Mouse (Mus musculus): Measurements from ENCODE around the gene Ehhadh. TPM values are rescaled to one million over a fixed set of nuclear protein-coding genes. Genes with fewer than 3 reads are reported as not detected.
A peak's percentile ranks its signal among the peaks of the same experiment; 100 is the strongest.

Gene Ehhadh
- polyA plus RNA-seq, 1 experiment from 2014 or later: 2.4 TPM

DNA sequence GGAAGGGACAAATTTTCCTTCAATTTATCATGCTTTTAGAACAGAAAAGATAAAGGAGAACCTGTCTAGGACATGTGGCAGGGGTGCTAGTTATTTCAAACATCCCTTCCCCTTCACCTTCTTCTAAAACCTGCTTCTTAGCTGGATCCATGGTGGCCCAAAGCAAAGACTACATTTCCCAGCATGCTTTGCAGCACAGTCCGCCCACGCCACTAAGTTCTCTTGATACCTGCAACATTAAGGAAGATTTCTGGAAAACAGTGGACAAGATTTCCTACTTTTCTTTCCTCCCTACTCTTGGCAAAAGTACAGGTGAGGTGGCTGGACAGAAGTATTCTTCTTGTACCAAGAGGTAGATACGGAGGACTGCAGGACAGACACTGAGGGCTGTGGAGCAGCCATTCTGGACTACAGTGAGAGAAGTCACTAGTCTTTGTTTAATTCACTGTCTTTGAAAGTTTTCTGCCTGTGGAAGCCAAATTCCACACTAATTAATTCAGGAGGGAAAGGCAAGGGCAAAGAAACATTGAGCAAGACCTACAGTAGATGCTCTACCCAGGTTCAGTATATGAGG, 9.2 kb downstream of the Ehhadh start:
- H3K27me3 ChIP-seq: no peaks in the 10 kb centered on the region
- H3K4me3 ChIP-seq: peak overlapping the region; percentile 25
- H3K36me3 ChIP-seq: no peaks in the 10 kb centered on the region
- H3K9ac ChIP-seq: no peak overlapping the region
- no peaks in the 10 kb centered on the region for H3K9me3 ChIP-seq
- H3K4me2 ChIP-seq: peak overlapping the region; percentile 3; the same call in 1 of the 2 replicates
- no peak overlapping the region for H3K27ac ChIP-seq
- no peak for ATAC-seq (ENCODE audit: borderline replicate concordance, extremely low read depth, low FRiP score, low TSS enrichment)
- H3K4me1 ChIP-seq: no peaks in the 10 kb centered on the region
- WGBS: 40% methylated on average over 3 of the region's 3 CpGs

DNA sequence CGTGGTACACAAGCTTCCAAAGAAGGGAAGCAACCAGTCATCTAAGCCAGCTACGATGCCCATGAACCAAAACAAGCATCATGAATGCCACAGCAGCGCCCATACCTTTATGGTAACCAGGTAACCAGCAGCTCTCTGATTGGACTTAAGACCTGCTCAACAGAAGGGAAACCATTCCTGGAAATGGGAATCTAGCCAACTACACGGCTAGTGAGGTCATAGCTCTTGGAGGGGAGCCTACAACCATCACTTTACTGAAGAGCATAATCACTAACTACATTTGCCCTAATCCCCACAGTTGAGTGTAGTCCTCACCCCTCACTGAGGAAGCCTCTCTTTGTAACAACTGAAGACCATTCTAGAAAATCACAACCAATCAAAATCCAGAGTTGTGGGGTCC, 12.9 kb downstream of the Ehhadh start:
- H3K36me3 ChIP-seq: no peaks in the 10 kb centered on the region
- no peak for ATAC-seq (ENCODE audit: borderline replicate concordance, extremely low read depth, low FRiP score, low TSS enrichment)
- H3K27me3 ChIP-seq: no peaks in the 10 kb centered on the region
- H3K27ac ChIP-seq: no peak overlapping the region
- no peak overlapping the region for H3K9ac ChIP-seq
- H3K9me3 ChIP-seq: no peaks in the 10 kb centered on the region
- no peak overlapping the region for H3K4me2 ChIP-seq
- H3K4me1 ChIP-seq: no peaks in the 10 kb centered on the region
- WGBS: 85% methylated on average over 4 of the region's 4 CpGs
- H3K4me3 ChIP-seq: no peak overlapping the region

DNA sequence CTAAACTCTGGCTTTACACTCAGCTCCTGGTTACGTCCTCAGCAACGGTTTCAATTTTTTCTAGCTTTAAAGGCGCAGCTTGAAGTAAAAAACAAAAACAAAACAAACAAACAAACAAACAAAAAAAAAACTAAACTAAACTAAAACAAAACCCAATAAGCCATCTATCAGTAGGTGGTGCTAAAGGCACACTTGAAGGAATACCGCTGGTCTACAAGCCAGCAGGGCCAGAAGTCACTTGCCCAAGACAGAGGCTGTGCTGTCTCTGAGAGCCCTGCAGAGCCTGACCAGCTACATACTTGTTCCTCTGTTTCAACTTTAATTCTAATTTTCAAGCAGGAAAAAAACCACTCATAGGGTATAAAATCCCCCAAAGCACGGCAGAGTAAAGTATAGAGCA, 17.9 kb downstream of the Ehhadh start:
- Histone ChIP-seq H3K4me1 (no peaks in the 10 kb centered on the region), H3K9ac (no peak overlapping the region), H3K4me3 (no peak overlapping the region), H3K36me3 (no peaks in the 10 kb centered on the region), H3K4me2 (no peak overlapping the region), H3K9me3 (no peaks in the 10 kb centered on the region), H3K27ac (no peak overlapping the region), H3K27me3 (no peaks in the 10 kb centered on the region)
- 77% methylated on average over 5 of the region's 5 CpGs for WGBS
- no peak for ATAC-seq (ENCODE audit: borderline replicate concordance, extremely low read depth, low FRiP score, low TSS enrichment)

DNA sequence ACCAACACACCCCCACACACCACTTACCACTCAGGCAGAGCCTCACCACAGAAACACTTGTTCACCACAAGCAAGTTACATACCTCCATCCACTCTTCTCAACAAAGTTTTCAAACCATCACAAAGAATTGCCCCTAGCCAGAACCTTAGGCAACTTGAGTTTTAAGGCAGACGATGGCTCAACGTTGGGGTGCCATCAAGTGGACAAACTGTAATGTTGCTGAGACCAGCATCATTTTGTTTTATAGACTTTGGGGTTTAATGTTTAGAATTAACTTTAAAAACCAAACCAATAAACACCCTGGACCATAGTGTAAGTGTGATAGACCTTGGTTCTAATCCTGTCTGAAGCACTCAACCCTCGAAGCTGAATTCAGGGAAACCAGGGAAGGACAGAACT, 19.4 kb downstream of the Ehhadh start:
- no peak for ATAC-seq (ENCODE audit: borderline replicate concordance, extremely low read depth, low FRiP score, low TSS enrichment)
- Histone ChIP-seq H3K27ac (no peak overlapping the region), H3K27me3 (no peaks in the 10 kb centered on the region), H3K9ac (no peak overlapping the region), H3K4me2 (no peak overlapping the region), H3K9me3 (no peaks in the 10 kb centered on the region), H3K36me3 (no peaks in the 10 kb centered on the region), H3K4me3 (no peak overlapping the region), H3K4me1 (no peaks in the 10 kb centered on the region)
- WGBS: 76% methylated on average over 3 of the region's 3 CpGs

DNA sequence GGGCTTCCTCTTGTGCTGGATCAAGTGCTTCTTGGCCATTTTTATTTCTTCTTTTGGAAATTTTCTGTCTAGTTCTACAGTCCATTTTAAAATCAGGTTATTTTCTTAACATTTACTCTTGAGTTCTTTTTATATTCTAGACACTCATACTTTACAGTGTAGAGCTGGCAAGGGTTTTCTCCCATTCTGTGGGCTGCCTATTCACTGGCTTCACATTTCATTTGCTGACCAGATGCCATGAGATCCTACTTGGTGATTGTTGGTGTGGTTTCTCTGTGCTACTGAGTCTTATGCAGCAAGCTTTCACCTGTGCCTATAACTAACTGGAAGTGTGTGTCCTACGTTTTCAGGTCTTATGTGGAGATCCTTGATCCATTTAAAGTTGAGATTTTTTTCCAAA, 29.2 kb downstream of the Ehhadh start:
- 77% methylated on average over 1 of the region's 1 CpGs for WGBS
- no peaks in the 10 kb centered on the region for H3K36me3 ChIP-seq
- H3K27me3 ChIP-seq: no peaks in the 10 kb centered on the region
- no peak overlapping the region for H3K27ac ChIP-seq
- H3K4me3 ChIP-seq: no peak overlapping the region
- H3K4me2 ChIP-seq: no peak overlapping the region
- ATAC-seq (ENCODE audit: borderline replicate concordance, extremely low read depth, low FRiP score, low TSS enrichment): no peak
- no peak overlapping the region for H3K9ac ChIP-seq
- no peaks in the 10 kb centered on the region for H3K9me3 ChIP-seq
- H3K4me1 ChIP-seq: no peaks in the 10 kb centered on the region

DNA sequence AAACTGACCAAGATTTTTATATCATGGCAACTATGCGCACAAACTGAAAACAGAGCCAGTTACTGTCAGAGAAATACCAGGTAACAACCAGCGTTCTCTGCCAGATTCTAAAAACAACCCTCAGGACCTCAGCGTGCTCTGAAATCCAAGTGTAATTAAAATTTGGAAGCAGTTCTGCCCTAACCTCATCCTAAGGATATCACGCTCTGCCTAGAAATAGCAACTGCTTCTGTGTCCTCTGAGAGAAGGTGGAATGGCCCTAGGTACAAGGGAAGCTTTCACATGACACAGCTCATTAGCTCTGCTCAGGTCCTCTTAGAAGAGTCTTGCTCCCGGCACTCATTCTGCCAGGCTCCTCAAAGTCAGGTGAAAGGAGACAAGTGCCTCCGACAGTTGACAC, 44.2 kb downstream of the Ehhadh start:
- no peak for ATAC-seq (ENCODE audit: borderline replicate concordance, extremely low read depth, low FRiP score, low TSS enrichment)
- Histone ChIP-seq H3K27me3 (no peaks in the 10 kb centered on the region), H3K9ac (no peak overlapping the region), H3K4me1 (no peaks in the 10 kb centered on the region), H3K36me3 (no peaks in the 10 kb centered on the region), H3K4me3 (no peak overlapping the region), H3K9me3 (no peaks in the 10 kb centered on the region), H3K4me2 (no peak overlapping the region), H3K27ac (no peak overlapping the region)
- 89% methylated on average over 6 of the region's 6 CpGs for WGBS

DNA sequence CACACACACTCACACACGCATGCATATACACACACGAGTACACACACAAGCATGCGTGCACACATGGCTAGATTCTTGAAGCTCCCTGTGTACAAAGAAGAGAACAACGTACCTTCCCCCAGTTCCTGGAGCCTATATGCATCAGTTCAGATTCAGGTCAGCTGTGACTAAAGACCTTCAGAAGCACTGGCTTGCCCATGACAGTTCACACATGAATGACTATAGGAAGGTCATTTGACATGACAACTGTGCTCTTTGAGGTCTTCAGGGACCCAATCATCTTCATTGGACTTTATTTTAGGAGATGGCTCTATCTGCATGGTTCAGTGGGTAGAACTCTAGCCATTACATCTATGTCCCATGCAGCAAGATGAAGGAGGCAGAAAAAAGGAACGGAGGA, 44.7 kb downstream of the Ehhadh start:
- Histone ChIP-seq H3K4me3 (no peak overlapping the region), H3K4me1 (no peaks in the 10 kb centered on the region), H3K36me3 (no peaks in the 10 kb centered on the region), H3K9me3 (no peaks in the 10 kb centered on the region), H3K27ac (no peak overlapping the region), H3K9ac (no peak overlapping the region), H3K4me2 (no peak overlapping the region), H3K27me3 (no peaks in the 10 kb centered on the region)
- ATAC-seq (ENCODE audit: borderline replicate concordance, extremely low read depth, low FRiP score, low TSS enrichment): no peak
- 87% methylated on average over 5 of the region's 5 CpGs for WGBS

DNA sequence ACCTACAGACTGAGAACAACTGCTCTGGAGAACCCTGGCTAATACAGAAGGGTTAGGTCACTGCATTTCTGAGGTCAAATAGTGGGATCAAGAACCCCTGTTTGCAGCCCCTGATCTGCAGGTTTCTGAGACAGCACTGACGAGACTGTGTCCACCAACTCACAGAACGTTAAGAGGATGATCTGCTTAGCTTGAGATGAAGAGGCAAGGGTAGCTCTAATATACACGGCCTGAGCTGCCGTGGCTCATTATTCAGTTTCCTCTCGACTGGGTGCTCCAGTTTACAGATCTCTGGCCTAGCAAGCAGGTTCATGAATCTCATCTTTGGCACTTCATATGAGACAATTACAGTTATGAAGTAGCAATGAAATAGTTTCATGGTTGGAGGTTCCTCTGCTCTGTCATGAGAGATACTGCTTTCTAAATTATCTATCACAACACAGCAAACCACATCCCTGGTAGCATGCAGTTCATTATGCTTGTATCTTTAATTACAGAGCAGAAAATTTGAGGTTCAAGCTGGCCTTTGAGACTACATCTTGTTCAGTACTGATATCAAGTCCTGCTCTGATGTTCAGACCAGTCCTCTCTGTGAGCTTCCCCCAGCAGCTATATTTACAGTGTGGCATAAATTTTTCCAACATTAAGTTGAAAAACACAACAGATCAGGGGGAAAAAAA, 45.3 kb downstream of the Ehhadh start:
- Histone ChIP-seq H3K9me3 (no peaks in the 10 kb centered on the region), H3K4me3 (no peak overlapping the region), H3K9ac (no peak overlapping the region), H3K27me3 (no peaks in the 10 kb centered on the region), H3K36me3 (no peaks in the 10 kb centered on the region), H3K27ac (no peak overlapping the region), H3K4me2 (no peak overlapping the region), H3K4me1 (no peaks in the 10 kb centered on the region)
- ATAC-seq (ENCODE audit: borderline replicate concordance, extremely low read depth, low FRiP score, low TSS enrichment): no peak
- 70% methylated on average over 5 of the region's 5 CpGs for WGBS

DNA sequence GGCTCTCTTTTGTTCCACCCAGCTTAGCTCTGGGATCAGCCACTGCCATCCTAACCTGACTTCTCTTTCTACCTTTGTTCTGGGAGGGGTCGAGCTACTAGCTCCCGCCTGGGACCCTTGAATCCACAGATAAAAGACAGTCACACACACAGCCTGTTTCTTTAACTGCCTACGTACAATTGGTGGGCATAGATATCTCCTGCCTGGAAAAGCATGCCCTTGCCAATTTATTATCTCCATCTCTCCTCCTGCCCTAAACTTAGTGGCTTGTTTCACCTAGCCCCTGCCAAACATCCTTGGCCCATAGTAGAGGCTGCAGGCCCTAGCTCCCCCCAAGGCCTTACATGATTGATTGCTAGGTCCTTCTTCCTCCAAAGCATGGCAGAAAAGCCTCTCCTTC, 46.1 kb downstream of the Ehhadh start:
- WGBS: 70% methylated on average over 3 of the region's 3 CpGs

DNA sequence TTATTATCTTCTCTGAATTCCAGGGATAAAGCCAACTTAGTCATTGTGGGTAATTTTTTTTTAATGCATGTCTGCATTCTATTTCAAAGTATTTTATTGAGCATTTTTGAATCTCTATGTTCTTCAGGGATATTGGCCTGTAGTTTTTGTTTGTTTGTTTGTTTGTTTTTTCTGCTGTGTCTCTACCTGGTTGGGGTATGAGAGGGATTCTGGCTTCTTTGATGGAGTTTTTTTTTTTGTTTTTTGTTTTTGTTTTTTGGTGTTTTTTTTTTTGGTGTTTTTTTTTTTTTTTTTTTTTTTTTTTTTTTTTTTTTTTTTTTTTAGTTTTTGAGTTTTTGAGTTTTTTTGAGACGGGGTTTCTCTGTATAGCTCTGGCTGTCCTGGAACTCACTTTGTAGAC, 52.0 kb downstream of the Ehhadh start:
- Histone ChIP-seq H3K36me3 (no peaks in the 10 kb centered on the region), H3K4me3 (no peak overlapping the region), H3K27ac (no peak overlapping the region), H3K4me1 (no peaks in the 10 kb centered on the region), H3K4me2 (no peak overlapping the region), H3K27me3 (no peaks in the 10 kb centered on the region), H3K9me3 (no peaks in the 10 kb centered on the region), H3K9ac (no peak overlapping the region)
- no peak for ATAC-seq (ENCODE audit: borderline replicate concordance, extremely low read depth, low FRiP score, low TSS enrichment)
- 75% methylated on average over 1 of the region's 1 CpGs for WGBS

More for the DNA sequence above, 46.1 kb downstream of the Ehhadh start:
- Histone ChIP-seq H3K27me3 (no peaks in the 10 kb centered on the region), H3K27ac (no peak overlapping the region), H3K36me3 (no peaks in the 10 kb centered on the region), H3K4me2 (no peak overlapping the region), H3K9me3 (no peaks in the 10 kb centered on the region), H3K4me3 (no peak overlapping the region), H3K4me1 (no peaks in the 10 kb centered on the region), H3K9ac (no peak overlapping the region)
- ATAC-seq (ENCODE audit: borderline replicate concordance, extremely low read depth, low FRiP score, low TSS enrichment): no peak

DNA sequence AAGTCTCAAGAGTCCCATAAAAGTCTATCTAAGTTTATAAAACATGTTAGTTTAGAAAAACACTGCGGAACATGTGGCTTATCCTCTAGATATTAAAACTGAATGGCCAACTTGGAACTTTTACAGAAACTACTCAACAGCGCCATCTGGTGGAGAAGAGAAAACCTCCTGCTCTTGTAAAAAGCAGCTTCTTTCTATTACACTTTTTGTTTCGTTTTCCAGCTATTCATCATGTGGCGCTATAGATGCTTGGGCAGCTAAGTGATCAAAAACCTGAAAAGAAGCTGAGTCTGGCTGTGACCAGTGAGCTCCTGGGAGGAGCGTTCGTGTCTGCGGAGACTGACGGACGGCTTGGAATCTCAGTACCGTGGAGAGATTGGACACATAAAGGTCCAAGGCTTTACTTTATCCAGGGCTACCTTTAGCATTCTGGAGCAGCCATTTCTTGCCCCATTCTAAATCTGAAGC, 59.7 kb downstream of the Ehhadh start:
- no peak for ATAC-seq (ENCODE audit: borderline replicate concordance, extremely low read depth, low FRiP score, low TSS enrichment)
- Histone ChIP-seq H3K4me1 (no peaks in the 10 kb centered on the region; the same call in 1 of the 2 replicates), H3K9ac (no peak overlapping the region), H3K4me3 (peak overlapping the region; percentile 36), H3K36me3 (no peaks in the 10 kb centered on the region), H3K27ac (no peak overlapping the region), H3K9me3 (no peaks in the 10 kb centered on the region), H3K4me2 (peak overlapping the region; percentile 46), H3K27me3 (no peaks in the 10 kb centered on the region)
- WGBS: 38% methylated on average over 10 of the region's 10 CpGs

DNA sequence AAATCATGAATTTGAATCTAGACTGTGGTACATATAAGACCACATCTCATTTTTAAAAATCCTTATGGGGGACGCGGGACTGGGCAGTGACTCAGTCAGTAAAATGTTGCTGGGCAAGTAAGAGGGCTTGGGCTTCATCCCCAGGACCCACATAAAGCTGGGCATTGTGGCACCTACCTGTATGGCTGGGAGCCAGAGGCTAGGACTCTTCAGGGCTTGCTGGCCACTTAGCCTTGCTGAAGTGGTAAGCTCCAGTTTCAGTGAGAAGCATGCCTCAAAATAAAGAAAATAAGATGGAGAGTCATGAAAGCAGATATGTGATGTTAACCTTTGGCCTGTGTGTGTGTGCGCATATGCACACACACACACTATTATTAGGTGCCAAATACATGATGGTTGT, 60.2 kb downstream of the Ehhadh start:
- Histone ChIP-seq H3K4me1 (no peaks in the 10 kb centered on the region; the same call in 1 of the 2 replicates), H3K4me2 (no peak overlapping the region), H3K36me3 (no peaks in the 10 kb centered on the region), H3K27me3 (no peaks in the 10 kb centered on the region), H3K27ac (no peak overlapping the region), H3K4me3 (no peak overlapping the region), H3K9me3 (no peaks in the 10 kb centered on the region), H3K9ac (no peak overlapping the region)
- no peak for ATAC-seq (ENCODE audit: borderline replicate concordance, extremely low read depth, low FRiP score, low TSS enrichment)
- WGBS: 80% methylated on average over 3 of the region's 3 CpGs
